Mouse (Mus musculus): ENCODE measurements around the gene Tekt4. TPM values are rescaled to one million over a fixed set of nuclear protein-coding genes. Genes with fewer than 3 reads are reported as not detected.

The Tekt4 gene
- polyA plus RNA-seq, 1 experiment from 2014 or later: 0.22 TPM

- H3K9ac ChIP-seq (replicated peaks): no peak overlapping the region
- peaks cover 13% of the 10 kb centered on the region for H3K4me1 ChIP-seq
- H3K36me3 ChIP-seq: no peaks in the 10 kb centered on the region
- H3K4me2 ChIP-seq (replicated peaks): no peak overlapping the region
- H3K4me3 ChIP-seq: no peak overlapping the region
- H3K27me3 ChIP-seq: no peaks in the 10 kb centered on the region; the same call in 1 of the 2 replicates
- ATAC-seq (ENCODE audit: low FRiP score, low read depth): no peak
- H3K9me3 ChIP-seq: 0 out of 2 replicates have a peak, but pooled peaks cover 2% of the 10 kb centered on the region
- H3K27ac ChIP-seq (replicated peaks): no peak overlapping the region
- whole genome bisulfite sequencing: 70% methylated on average over 4 of the region's 4 CpGs
Observed at GRCm38 (mm10) chr17:25463326-25463945, 9.0 kb downstream of the Tekt4 start.

GRCm38 (mm10) chr17:25464091-25464490 is 9.7 kb downstream of the Tekt4 start:
- ATAC-seq (ENCODE audit: low FRiP score, low read depth): no peak
- H3K4me2 ChIP-seq (replicated peaks): no peak overlapping the region
- H3K27ac ChIP-seq (replicated peaks): no peak overlapping the region
- no peak overlapping the region for H3K4me3 ChIP-seq
- 83% methylated on average over 4 of the region's 4 CpGs for WGBS
- H3K9ac ChIP-seq (replicated peaks): no peak overlapping the region
- H3K4me1 ChIP-seq: peaks cover 13% of the 10 kb centered on the region
- H3K27me3 ChIP-seq: peaks cover 5% of the 10 kb centered on the region; the same call in 1 of the 2 replicates
- H3K9me3 ChIP-seq: 0 out of 2 replicates have a peak, but pooled peaks cover 2% of the 10 kb centered on the region
- H3K36me3 ChIP-seq: no peaks in the 10 kb centered on the region

- 89% methylated on average over 2 of the region's 2 CpGs for WGBS
- no peak for ATAC-seq (ENCODE audit: low FRiP score, low read depth)
- no peak overlapping the region for H3K4me3 ChIP-seq
- H3K4me2 ChIP-seq (replicated peaks): no peak overlapping the region
- no peak overlapping the region for H3K9ac ChIP-seq (replicated peaks)
- no peaks in the 10 kb centered on the region for H3K9me3 ChIP-seq
- no peaks in the 10 kb centered on the region for H3K36me3 ChIP-seq
- peaks cover 14% of the 10 kb centered on the region for H3K4me1 ChIP-seq
- peaks cover 19% of the 10 kb centered on the region for H3K27me3 ChIP-seq
- no peak overlapping the region for H3K27ac ChIP-seq (replicated peaks)
Observed at GRCm38 (mm10) chr17:25466257-25466656, 11.8 kb downstream of the Tekt4 start.

- H3K9me3 ChIP-seq: no peaks in the 10 kb centered on the region
- WGBS: 85% methylated on average over 6 of the region's 6 CpGs
- ATAC-seq (ENCODE audit: low FRiP score, low read depth): no peak
- no peak overlapping the region for H3K4me3 ChIP-seq
- H3K4me1 ChIP-seq: peaks cover 6% of the 10 kb centered on the region
- H3K9ac ChIP-seq (replicated peaks): no peak overlapping the region
- no peaks in the 10 kb centered on the region for H3K36me3 ChIP-seq
- peaks cover 34% of the 10 kb centered on the region for H3K27me3 ChIP-seq
- no peak overlapping the region for H3K27ac ChIP-seq (replicated peaks)
- no peak overlapping the region for H3K4me2 ChIP-seq (replicated peaks)
Observed at GRCm38 (mm10) chr17:25467781-25468180, 13.4 kb downstream of the Tekt4 start.

- Histone ChIP-seq H3K9ac (replicated peaks) (no peak overlapping the region), H3K27ac (replicated peaks) (no peak overlapping the region), H3K27me3 (peaks cover 39% of the 10 kb centered on the region), H3K36me3 (no peaks in the 10 kb centered on the region), H3K4me1 (peaks cover 5% of the 10 kb centered on the region; the same call in 1 of the 2 replicates), H3K4me2 (replicated peaks) (no peak overlapping the region), H3K9me3 (no peaks in the 10 kb centered on the region), H3K4me3 (no peak overlapping the region)
- no peak for ATAC-seq (ENCODE audit: low FRiP score, low read depth)
- 73% methylated on average over 6 of the region's 6 CpGs for WGBS
Observed at GRCm38 (mm10) chr17:25468301-25468700, 13.9 kb downstream of the Tekt4 start.

GRCm38 (mm10) chr17:25469798-25470197 is 15.4 kb downstream of the Tekt4 start:
- H3K36me3 ChIP-seq: no peaks in the 10 kb centered on the region
- H3K27me3 ChIP-seq: peaks cover 54% of the 10 kb centered on the region
- no peak overlapping the region for H3K4me3 ChIP-seq
- H3K4me1 ChIP-seq: peaks cover 11% of the 10 kb centered on the region
- no peak overlapping the region for H3K4me2 ChIP-seq (replicated peaks)
- H3K9me3 ChIP-seq: no peaks in the 10 kb centered on the region
- 37% methylated on average over 8 of the region's 8 CpGs for WGBS
- no peak overlapping the region for H3K9ac ChIP-seq (replicated peaks)
- no peak overlapping the region for H3K27ac ChIP-seq (replicated peaks)
- 0 out of 2 replicates have a peak, but pooled peaks have one; percentile 19 for ATAC-seq (ENCODE audit: low FRiP score, low read depth)

- Histone ChIP-seq H3K4me1 (peaks cover 14% of the 10 kb centered on the region), H3K27me3 (peaks cover 67% of the 10 kb centered on the region), H3K4me3 (no peak overlapping the region), H3K36me3 (no peaks in the 10 kb centered on the region), H3K27ac (replicated peaks) (no peak overlapping the region), H3K4me2 (replicated peaks) (no peak overlapping the region), H3K9me3 (no peaks in the 10 kb centered on the region), H3K9ac (replicated peaks) (no peak overlapping the region)
- 40% methylated on average over 8 of the region's 8 CpGs for WGBS
- no peak for ATAC-seq (ENCODE audit: low FRiP score, low read depth)
Observed at GRCm38 (mm10) chr17:25471418-25471817, 17.0 kb downstream of the Tekt4 start.

- no peak for ATAC-seq (ENCODE audit: low FRiP score, low read depth)
- H3K4me3 ChIP-seq: no peak overlapping the region
- H3K4me2 ChIP-seq (replicated peaks): no peak overlapping the region
- peaks cover 14% of the 10 kb centered on the region for H3K4me1 ChIP-seq
- no peak overlapping the region for H3K9ac ChIP-seq (replicated peaks)
- no peaks in the 10 kb centered on the region for H3K36me3 ChIP-seq
- no peak overlapping the region for H3K27ac ChIP-seq (replicated peaks)
- peaks cover 73% of the 10 kb centered on the region for H3K27me3 ChIP-seq
- whole genome bisulfite sequencing: 63% methylated on average over 14 of the region's 14 CpGs
- no peaks in the 10 kb centered on the region for H3K9me3 ChIP-seq
Observed at GRCm38 (mm10) chr17:25472044-25472443, 17.6 kb downstream of the Tekt4 start.

- Histone ChIP-seq H3K4me1 (peaks cover 14% of the 10 kb centered on the region), H3K9me3 (no peaks in the 10 kb centered on the region), H3K9ac (replicated peaks) (no peak overlapping the region), H3K36me3 (no peaks in the 10 kb centered on the region), H3K4me3 (peak overlapping the region; percentile 29), H3K4me2 (replicated peaks) (peak overlapping the region; percentile 50), H3K27me3 (peaks cover 75% of the 10 kb centered on the region), H3K27ac (replicated peaks) (no peak overlapping the region)
- 2% methylated on average over 38 of the region's 38 CpGs for WGBS
- peak; percentile 63; the same call in 1 of the 2 replicates for ATAC-seq (ENCODE audit: low FRiP score, low read depth)
Observed at GRCm38 (mm10) chr17:25474330-25475077, 20.1 kb downstream of the Tekt4 start.

- no peak overlapping the region for H3K27ac ChIP-seq (replicated peaks)
- peaks cover 72% of the 10 kb centered on the region for H3K27me3 ChIP-seq
- no peak overlapping the region for H3K4me2 ChIP-seq (replicated peaks)
- H3K9me3 ChIP-seq: no peaks in the 10 kb centered on the region
- 42% methylated on average over 19 of the region's 19 CpGs for WGBS
- H3K9ac ChIP-seq (replicated peaks): no peak overlapping the region
- no peaks in the 10 kb centered on the region for H3K36me3 ChIP-seq
- no peak overlapping the region for H3K4me3 ChIP-seq
- H3K4me1 ChIP-seq: peaks cover 14% of the 10 kb centered on the region
- ATAC-seq (ENCODE audit: low FRiP score, low read depth): no peak
Observed at GRCm38 (mm10) chr17:25475946-25476744, 21.7 kb downstream of the Tekt4 start.

- 51% methylated on average over 8 of the region's 8 CpGs for WGBS
- ATAC-seq (ENCODE audit: low FRiP score, low read depth): no peak
Observed at GRCm38 (mm10) chr17:25480152-25480551, 25.7 kb downstream of the Tekt4 start.

GRCm38 (mm10) chr17:25480820-25481219 is 26.4 kb downstream of the Tekt4 start:
- H3K36me3 ChIP-seq: no peaks in the 10 kb centered on the region
- H3K9ac ChIP-seq (replicated peaks): no peak overlapping the region
- no peak overlapping the region for H3K4me3 ChIP-seq
- 68% methylated on average over 4 of the region's 4 CpGs for WGBS
- peaks cover 36% of the 10 kb centered on the region for H3K27me3 ChIP-seq
- H3K27ac ChIP-seq (replicated peaks): no peak overlapping the region
- H3K9me3 ChIP-seq: no peaks in the 10 kb centered on the region
- 0 out of 2 replicates have a peak, but pooled peaks cover 2% of the 10 kb centered on the region for H3K4me1 ChIP-seq
- ATAC-seq (ENCODE audit: low FRiP score, low read depth): no peak
- H3K4me2 ChIP-seq (replicated peaks): no peak overlapping the region

More at GRCm38 (mm10) chr17:25480152-25480551, 25.7 kb downstream of the Tekt4 start:
- Histone ChIP-seq H3K9ac (replicated peaks) (no peak overlapping the region), H3K36me3 (no peaks in the 10 kb centered on the region), H3K4me2 (replicated peaks) (no peak overlapping the region), H3K27ac (replicated peaks) (no peak overlapping the region), H3K4me3 (no peak overlapping the region), H3K4me1 (0 out of 2 replicates have a peak, but pooled peaks cover 2% of the 10 kb centered on the region), H3K9me3 (no peaks in the 10 kb centered on the region), H3K27me3 (peaks cover 37% of the 10 kb centered on the region)

Measured in midbrain, embryonic 12.5 days (tissue).